Mouse (Mus musculus): ENCODE measurements at regions not wholly inside any gene's neighbourhood (a gene's known extent, or its start where the extent isn't known, plus 50 kb on each side); places are given as distances from the start of the nearest gene placed in this dataset.
A peak's percentile ranks its signal among the peaks of the same experiment; 100 is the strongest.

GRCm38 (mm10) chr7:79524921-79525320 is 58.8 kb upstream of the Polg start:
- H3K4me3 ChIP-seq (replicated peaks; ENCODE audit: insufficient read depth, low read depth, low read length): no peak overlapping the region
- TF ChIP-seq CTCF (IDR thresholded peaks at IDR 0.05; ENCODE audit: borderline replicate concordance, insufficient read depth, low read depth, low read length) (no peak), POLR2A (IDR thresholded peaks at IDR 0.05; ENCODE audit: borderline replicate concordance, insufficient read depth, low read length) (no peak)
- WGBS: 64% methylated on average over 10 of the region's 10 CpGs

GRCm38 (mm10) chr7:79523696-79524095 is 57.5 kb upstream of the Polg start:
- H3K4me1 ChIP-seq (ENCODE audit: control insufficient read depth, insufficient read depth, low read length): peaks cover 52% of the 10 kb centered on the region
- no peak overlapping the region for H3K4me3 ChIP-seq (replicated peaks; ENCODE audit: insufficient read depth, low read depth, low read length)
- TF ChIP-seq POLR2A (IDR thresholded peaks at IDR 0.05; ENCODE audit: borderline replicate concordance, insufficient read depth, low read length) (no peak), CTCF (IDR thresholded peaks at IDR 0.05; ENCODE audit: borderline replicate concordance, insufficient read depth, low read depth, low read length) (no peak)
- DNase-seq: no peak
- no peak overlapping the region for H3K27ac ChIP-seq (ENCODE audit: insufficient read depth, low read length)
- WGBS: 64% methylated on average over 4 of the region's 4 CpGs
- H3K27me3 ChIP-seq (ENCODE audit: control insufficient read depth, insufficient read depth, low read length): no peaks in the 10 kb centered on the region

More at GRCm38 (mm10) chr7:79524921-79525320, 58.8 kb upstream of the Polg start:
- Histone ChIP-seq H3K4me1 (ENCODE audit: control insufficient read depth, insufficient read depth, low read length) (peaks cover 45% of the 10 kb centered on the region), H3K27ac (ENCODE audit: insufficient read depth, low read length) (no peak overlapping the region), H3K27me3 (ENCODE audit: control insufficient read depth, insufficient read depth, low read length) (no peaks in the 10 kb centered on the region)
- no peak for DNase-seq

- DNase-seq: peak; percentile 49 to 66
- no peak overlapping the region for H3K4me3 ChIP-seq (replicated peaks; ENCODE audit: insufficient read depth, low read depth, low read length)
- 23% methylated on average over 3 of the region's 3 CpGs for WGBS
- peaks cover 52% of the 10 kb centered on the region for H3K4me1 ChIP-seq (ENCODE audit: control insufficient read depth, insufficient read depth, low read length)
- no peaks in the 10 kb centered on the region for H3K27me3 ChIP-seq (ENCODE audit: control insufficient read depth, insufficient read depth, low read length)
- TF ChIP-seq POLR2A (IDR thresholded peaks at IDR 0.05; ENCODE audit: borderline replicate concordance, insufficient read depth, low read length): no peak
- TF ChIP-seq CTCF (IDR thresholded peaks at IDR 0.05; ENCODE audit: borderline replicate concordance, insufficient read depth, low read depth, low read length): no peak
- H3K27ac ChIP-seq (ENCODE audit: insufficient read depth, low read length): peak overlapping the region; percentile 51; the same call in 1 of the 2 replicates
Measured at GRCm38 (mm10) chr7:79522046-79522445, 55.9 kb upstream of the Polg start.

- peaks cover 49% of the 10 kb centered on the region for H3K4me1 ChIP-seq (ENCODE audit: control insufficient read depth, insufficient read depth, low read length)
- H3K27ac ChIP-seq (ENCODE audit: insufficient read depth, low read length): peak overlapping the region; percentile 51
- 7% methylated on average over 5 of the region's 5 CpGs for WGBS
- TF ChIP-seq CTCF (IDR thresholded peaks at IDR 0.05; ENCODE audit: borderline replicate concordance, insufficient read depth, low read depth, low read length): no peak
- no peak for TF ChIP-seq POLR2A (IDR thresholded peaks at IDR 0.05; ENCODE audit: borderline replicate concordance, insufficient read depth, low read length)
- peak; percentile 73 to 78 for DNase-seq
- no peaks in the 10 kb centered on the region for H3K27me3 ChIP-seq (ENCODE audit: control insufficient read depth, insufficient read depth, low read length)
- H3K4me3 ChIP-seq (replicated peaks; ENCODE audit: insufficient read depth, low read depth, low read length): no peak overlapping the region
Measured at GRCm38 (mm10) chr7:79521259-79521658, 55.1 kb upstream of the Polg start.

- H3K27me3 ChIP-seq (ENCODE audit: control insufficient read depth, insufficient read depth, low read length): no peaks in the 10 kb centered on the region
- H3K4me3 ChIP-seq (replicated peaks; ENCODE audit: insufficient read depth, low read depth, low read length): no peak overlapping the region
- 8% methylated on average over 2 of the region's 2 CpGs for WGBS
- TF ChIP-seq POLR2A (IDR thresholded peaks at IDR 0.05; ENCODE audit: borderline replicate concordance, insufficient read depth, low read length) (no peak), CTCF (IDR thresholded peaks at IDR 0.05; ENCODE audit: borderline replicate concordance, insufficient read depth, low read depth, low read length) (no peak)
- H3K4me1 ChIP-seq (ENCODE audit: control insufficient read depth, insufficient read depth, low read length): peaks cover 50% of the 10 kb centered on the region
- DNase-seq: peak; percentile 71 to 74
- H3K27ac ChIP-seq (ENCODE audit: insufficient read depth, low read length): peak overlapping the region; percentile 51
Measured at GRCm38 (mm10) chr7:79520222-79520710, 54.1 kb upstream of the Polg start.

GRCm38 (mm10) chr7:79518928-79519327 is 52.8 kb upstream of the Polg start:
- no peak for TF ChIP-seq CTCF (IDR thresholded peaks at IDR 0.05; ENCODE audit: borderline replicate concordance, insufficient read depth, low read depth, low read length)
- TF ChIP-seq POLR2A (IDR thresholded peaks at IDR 0.05; ENCODE audit: borderline replicate concordance, insufficient read depth, low read length): no peak
- Histone ChIP-seq H3K4me3 (replicated peaks; ENCODE audit: insufficient read depth, low read depth, low read length) (no peak overlapping the region), H3K27me3 (ENCODE audit: control insufficient read depth, insufficient read depth, low read length) (no peaks in the 10 kb centered on the region), H3K4me1 (ENCODE audit: control insufficient read depth, insufficient read depth, low read length) (peaks cover 55% of the 10 kb centered on the region), H3K27ac (ENCODE audit: insufficient read depth, low read length) (no peak overlapping the region)
- no peak for DNase-seq
- WGBS: 74% methylated on average over 7 of the region's 7 CpGs

GRCm38 (mm10) chr7:79517581-79518337 is 51.6 kb upstream of the Polg start:
- peak in 1 of 2 experiments; percentile 20 for DNase-seq
- Histone ChIP-seq H3K27me3 (ENCODE audit: control insufficient read depth, insufficient read depth, low read length) (no peaks in the 10 kb centered on the region), H3K27ac (ENCODE audit: insufficient read depth, low read length) (no peak overlapping the region; the same call in 1 of the 2 replicates), H3K4me3 (replicated peaks; ENCODE audit: insufficient read depth, low read depth, low read length) (no peak overlapping the region), H3K4me1 (ENCODE audit: control insufficient read depth, insufficient read depth, low read length) (peaks cover 50% of the 10 kb centered on the region)
- TF ChIP-seq CTCF (IDR thresholded peaks at IDR 0.05; ENCODE audit: borderline replicate concordance, insufficient read depth, low read depth, low read length) (no peak), POLR2A (IDR thresholded peaks at IDR 0.05; ENCODE audit: borderline replicate concordance, insufficient read depth, low read length) (no peak)
- 55% methylated on average over 5 of the region's 5 CpGs for WGBS

- H3K4me1 ChIP-seq (ENCODE audit: control insufficient read depth, insufficient read depth, low read length): peaks cover 42% of the 10 kb centered on the region
- no peak overlapping the region for H3K4me3 ChIP-seq (replicated peaks; ENCODE audit: insufficient read depth, low read depth, low read length)
- H3K27me3 ChIP-seq (ENCODE audit: control insufficient read depth, insufficient read depth, low read length): no peaks in the 10 kb centered on the region
- TF ChIP-seq CTCF (IDR thresholded peaks at IDR 0.05; ENCODE audit: borderline replicate concordance, insufficient read depth, low read depth, low read length) (no peak), POLR2A (IDR thresholded peaks at IDR 0.05; ENCODE audit: borderline replicate concordance, insufficient read depth, low read length) (no peak)
- no peak for DNase-seq
- 67% methylated on average over 4 of the region's 4 CpGs for WGBS
- no peak overlapping the region for H3K27ac ChIP-seq (ENCODE audit: insufficient read depth, low read length)
Measured at GRCm38 (mm10) chr7:79516287-79516686, 50.1 kb upstream of the Polg start.

All from cerebellum, adult 2 months (tissue).